Mouse (Mus musculus) megakaryocyte progenitor cell, adult 5-6 weeks (primary cell): ENCODE data around the gene Gm15557. TPM values are rescaled to one million over a fixed set of nuclear protein-coding genes. Genes with fewer than 3 reads are reported as not detected.
"Not testable (repeated sequence)": the region's sequence is repeated elsewhere in the genome, so short reads cannot be mapped to it uniquely, and the experiment has no call there.

Source experiments
- ATAC-seq: replicated peaks from 2 replicates; pipeline ENCODE4 v1.8.0; 2016; ENCODE audit warnings: mild to moderate bottlenecking, moderate TSS enrichment, inconsistent platforms; ENCODE audit not compliant: poor library complexity
- total RNA-seq, 2 experiments: library from RNA; stranded (forward) in 1 of 2; stranded (reverse) in 1 of 2; fragments of 157-497, 149-512 nt in 1 of 2; fragments of 200-1000 nt in 1 of 2; gene quantifications; 2 replicates each; pipeline versions ENCODE4 v1.2.3 to v1.2.4; 2015 to 2017

Gm15557 gene
- total RNA-seq (2015) (not detected in 2 replicates), total RNA-seq (2017) (not detected in 2 replicates)

- no peak for ATAC-seq
Observed at GRCm38 (mm10) chr2:155940681-155941080, at the start of gene Gm15557. Gene Gm15557 (plus strand): TSS chr2:155940728.

GRCm38 (mm10) chr2:155894307-155895045 lies 46.1 kb upstream of the Gm15557 start:
- no peak for ATAC-seq

GRCm38 (mm10) chr2:155895046-155895735 lies 45.3 kb upstream of the Gm15557 start:
- ATAC-seq: no peak

GRCm38 (mm10) chr2:155902989-155903631 lies 37.4 kb upstream of the Gm15557 start:
- ATAC-seq: peak; percentile 74

- ATAC-seq: no peak
Observed at GRCm38 (mm10) chr2:155903632-155904008, 36.9 kb upstream of the Gm15557 start.

- ATAC-seq: 0 out of 2 replicates have a peak, but pooled peaks have one; percentile 37
Observed at GRCm38 (mm10) chr2:155914684-155915083, 25.8 kb upstream of the Gm15557 start.

GRCm38 (mm10) chr2:155923143-155923542 lies 17.4 kb upstream of the Gm15557 start:
- no peak for ATAC-seq

GRCm38 (mm10) chr2:155925213-155925612 lies 15.3 kb upstream of the Gm15557 start:
- ATAC-seq: not testable (repeated sequence)

- no peak for ATAC-seq
Observed at GRCm38 (mm10) chr2:155928711-155929345, 11.7 kb upstream of the Gm15557 start.

GRCm38 (mm10) chr2:155929531-155930442 lies 10.7 kb upstream of the Gm15557 start, which contains the start of gene Uqcc1:
Gene Uqcc1 (minus strand): TSS chr2:155930310.
- ATAC-seq: peak; percentile 97

DNA sequence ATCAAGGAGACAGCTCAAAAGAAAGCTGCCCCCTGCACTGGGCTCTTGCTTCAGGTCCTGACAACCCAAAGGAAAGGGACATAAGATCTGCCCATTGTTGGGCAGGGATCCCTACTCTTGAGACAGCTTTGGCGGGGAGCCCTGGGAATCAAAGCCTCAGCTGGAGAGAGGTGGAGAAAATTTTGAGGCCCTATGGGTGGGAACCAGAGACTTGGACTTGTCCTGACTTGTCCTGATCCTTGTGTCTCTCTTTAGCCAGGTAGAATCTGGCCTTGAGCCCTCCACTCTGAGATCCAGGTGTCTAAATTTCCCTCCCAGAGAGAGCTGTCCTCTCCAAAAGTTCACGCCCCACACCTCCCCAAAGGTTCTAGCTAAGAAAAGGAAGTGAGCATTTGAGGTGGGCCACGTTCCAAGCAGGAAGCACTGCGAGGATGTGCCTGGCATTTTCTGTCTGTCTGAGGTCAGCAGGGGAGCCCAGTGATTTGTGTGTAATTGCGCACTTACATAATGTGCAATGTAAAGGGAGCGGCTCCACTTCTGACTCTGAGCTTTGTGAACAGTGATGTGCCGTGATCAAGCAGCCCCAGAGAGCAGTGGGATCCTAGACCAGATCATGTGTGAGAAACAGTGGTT lies 515 bp upstream of the Gm15557 start:
- peak; percentile 66 for ATAC-seq

GRCm38 (mm10) chr2:155941697-155942442 lies 1.3 kb downstream of the Gm15557 start:
- ATAC-seq: no peak

- ATAC-seq: no peak
Observed at GRCm38 (mm10) chr2:155943463-155943862, 2.9 kb downstream of the Gm15557 start.

- no peak for ATAC-seq
Observed at GRCm38 (mm10) chr2:155944685-155945084, 4.2 kb downstream of the Gm15557 start.

DNA sequence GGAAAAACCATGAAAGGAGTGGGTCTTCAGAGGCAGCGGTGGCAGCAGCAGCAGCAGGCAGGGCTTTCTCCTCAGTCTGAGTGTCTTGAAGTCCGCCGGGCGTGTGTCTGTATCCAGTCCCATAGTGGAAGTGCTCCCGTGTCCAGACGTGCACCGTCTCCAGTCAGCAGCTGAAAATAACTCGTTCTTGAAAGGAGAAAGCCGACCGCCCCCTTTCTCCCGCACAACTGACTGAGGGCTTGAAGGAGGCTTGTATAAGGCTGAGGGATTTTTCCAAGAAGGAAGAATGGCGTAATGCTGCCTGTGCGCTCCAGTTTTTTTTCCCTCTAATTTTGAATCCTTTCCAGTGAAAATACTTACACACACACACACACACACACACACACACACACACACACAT lies 4.6 kb downstream of the Gm15557 start, which contains the start of gene Gdf5:
TSS of gene Gdf5 (minus strand) at position 244 of the 400 bp plus-strand sequence.
- no peak for ATAC-seq

- no peak for ATAC-seq
Observed at GRCm38 (mm10) chr2:155945580-155945979, 5.1 kb downstream of the Gm15557 start.

GRCm38 (mm10) chr2:155946069-155946468 lies 5.5 kb downstream of the Gm15557 start:
- peak; percentile 78 for ATAC-seq

GRCm38 (mm10) chr2:155946499-155946898 lies 6.0 kb downstream of the Gm15557 start:
- ATAC-seq: no peak
